Mouse (Mus musculus): Measurements from ENCODE around the gene Rrp8.
"Not testable (repeated sequence)": the region's sequence is repeated elsewhere in the genome, so short reads cannot be mapped to it uniquely, and the experiment has no call there.

Gene Rrp8

GRCm38 (mm10) chr7:105747776-105748175, 10.6 kb upstream of the Rrp8 start:
- in situ Hi-C loops (cut with MboI, MseI), result no loop called here

GRCm38 (mm10) chr7:105743926-105744590, 6.9 kb upstream of the Rrp8 start, which contains the start of gene Taf10:
Gene Taf10, minus strand, starts transcription at chr7:105744361.
- in situ Hi-C loops (cut with MboI, MseI), result no loop called here

- in situ Hi-C loops (cut with MboI, MseI), result not testable (repeated sequence)
Measured at GRCm38 (mm10) chr7:105743246-105743925, 6.2 kb upstream of the Rrp8 start.

GRCm38 (mm10) chr7:105742539-105743215, 5.5 kb upstream of the Rrp8 start:
- in situ Hi-C loops (cut with MboI, MseI), result not testable (repeated sequence)

GRCm38 (mm10) chr7:105741978-105742377, 4.8 kb upstream of the Rrp8 start:
- in situ Hi-C loops (cut with MboI, MseI), result no loop called here

GRCm38 (mm10) chr7:105740851-105741250, 3.7 kb upstream of the Rrp8 start:
- in situ Hi-C loops (cut with MboI, MseI), result no loop called here

GRCm38 (mm10) chr7:105740089-105740795, 3.1 kb upstream of the Rrp8 start:
- in situ Hi-C loops (cut with MboI, MseI), result no loop called here

GRCm38 (mm10) chr7:105738948-105739347, 1.8 kb upstream of the Rrp8 start:
- in situ Hi-C loops (cut with MboI, MseI), result loop anchor here (5.0 to 10.0 kb wide), 3 partner anchors 68 to 344 kb away; partner anchors contain the start of genes Arfip2 (in 1 of the 2), Gm45799 (in 1 of the 2) and Timm10b (in 1 of the 2)

- in situ Hi-C loops (cut with MboI, MseI), result loop anchor here (5.0 to 10.0 kb wide), 3 partner anchors 69 to 343 kb away; partner anchors contain the start of genes Arfip2 (in 1 of the 2), Gm45799 (in 1 of the 2) and Timm10b (in 1 of the 2)
Measured at GRCm38 (mm10) chr7:105738286-105738685, 1.1 kb upstream of the Rrp8 start.

- in situ Hi-C loops (cut with MboI, MseI), result loop anchor here (5.0 to 10.0 kb wide), 3 partner anchors 70 to 343 kb away; partner anchors contain the start of genes Arfip2 (in 1 of the 2), Gm45799 (in 1 of the 2) and Timm10b (in 1 of the 2)
Measured at GRCm38 (mm10) chr7:105737648-105738047, 463 bp upstream of the Rrp8 start.

GRCm38 (mm10) chr7:105736264-105736901, 802 bp downstream of the Rrp8 start, which contains the start of gene Ilk:
Gene Ilk, plus strand, starts transcription at chr7:105736592.
- in situ Hi-C loops (cut with MboI, MseI), result loop anchor here (5.0 to 10.0 kb wide), 3 partner anchors 71 to 342 kb away; partner anchors contain the start of genes Arfip2 (in 1 of the 2), Gm45799 (in 1 of the 2) and Timm10b (in 1 of the 2)

- in situ Hi-C loops (cut with MboI, MseI), result loop anchor here (5.0 to 10.0 kb wide), 3 partner anchors 72 to 341 kb away; partner anchors contain the start of genes Arfip2 (in 1 of the 2), Gm45799 (in 1 of the 2) and Timm10b (in 1 of the 2)
Measured at GRCm38 (mm10) chr7:105735464-105735863, 1.7 kb downstream of the Rrp8 start.

- in situ Hi-C loops (cut with MboI, MseI), result loop anchor here (5.0 to 10.0 kb wide), 4 partner anchors 72 to 340 kb away; partner anchors contain the start of genes Arfip2 (in 1 of the 2), Gm45799 (in 1 of the 2) and Timm10b (in 1 of the 2)
Measured at GRCm38 (mm10) chr7:105734826-105735225, 2.4 kb downstream of the Rrp8 start.

GRCm38 (mm10) chr7:105733836-105734235, 3.3 kb downstream of the Rrp8 start:
- in situ Hi-C loops (cut with MboI, MseI), result loop anchor here (5.0 to 10.0 kb wide), 3 partner anchors 77 to 339 kb away; partner anchors contain the start of genes Arfip2 (in 1 of the 2), Gm45799 (in 1 of the 2) and Timm10b (in 1 of the 2)

GRCm38 (mm10) chr7:105728701-105729428, 8.3 kb downstream of the Rrp8 start:
- in situ Hi-C loops (cut with MboI, MseI), result no loop called here

GRCm38 (mm10) chr7:105726980-105727325, 10.2 kb downstream of the Rrp8 start:
- in situ Hi-C loops (cut with MboI, MseI), result no loop called here

GRCm38 (mm10) chr7:105726144-105726979, 10.8 kb downstream of the Rrp8 start:
- in situ Hi-C loops (cut with MboI, MseI), result no loop called here

GRCm38 (mm10) chr7:105721916-105722315, 15.3 kb downstream of the Rrp8 start:
- in situ Hi-C loops (cut with MboI, MseI), result loop anchor here in 1 of 2 experiments (25.0 kb wide), 1 partner anchor 390 kb away; no protein-coding TSS in a partner anchor
